Mouse (Mus musculus): Measurements from ENCODE around the gene Kyat3. TPM values are rescaled to one million over a fixed set of nuclear protein-coding genes. Genes with fewer than 3 reads are reported as not detected.

Gene Kyat3
- polyA plus RNA-seq, 1 experiment, result 3.4 TPM

- no peaks in the 10 kb centered on the region for H3K27me3 ChIP-seq (ENCODE audit: control insufficient read depth, insufficient read depth, low read length)
- peaks cover 5% of the 10 kb centered on the region for H3K4me1 ChIP-seq (replicated peaks; ENCODE audit: control insufficient read depth, insufficient read depth, low read length)
- peak within 1 kb of the TSS; percentile 76 for H3K4me3 ChIP-seq (ENCODE audit: control insufficient read depth, insufficient read depth, low read length)
- no peak within 1 kb of the TSS; the same call in 1 of the 2 replicates for H3K27ac ChIP-seq (ENCODE audit: control insufficient read depth, insufficient read depth, low read length)
- under 1% methylated on average over 64 of the region's 64 CpGs for WGBS
- TF ChIP-seq POLR2A (IDR thresholded peaks at IDR 0.05; ENCODE audit: control insufficient read depth, extremely low read depth, insufficient read depth, low read length, poor library complexity) (peak; percentile 99), CTCF (IDR thresholded peaks at IDR 0.05; ENCODE audit: borderline replicate concordance, control insufficient read depth, extremely low read depth, insufficient read depth, low read length, poor library complexity) (0 out of 2 replicates have a peak, but pooled peaks have one; percentile 44)
- peak; percentile 94 for DNase-seq
- no peaks in the 10 kb centered on the region for H3K36me3 ChIP-seq (ENCODE audit: control insufficient read depth, insufficient read depth, low read length)
These were observed 64.3 kb downstream of the Kyat3 start, which contains the start of gene Gtf2b for GRCm38 (mm10) chr3:142764995-142765777. Gtf2b (plus strand) TSS chr3:142765045.

- no peak for DNase-seq
- Histone ChIP-seq H3K27me3 (ENCODE audit: control insufficient read depth, insufficient read depth, low read length) (no peaks in the 10 kb centered on the region), H3K4me3 (ENCODE audit: control insufficient read depth, insufficient read depth, low read length) (peak overlapping the region; percentile 76), H3K4me1 (replicated peaks; ENCODE audit: control insufficient read depth, insufficient read depth, low read length) (peaks cover 5% of the 10 kb centered on the region), H3K36me3 (ENCODE audit: control insufficient read depth, insufficient read depth, low read length) (no peaks in the 10 kb centered on the region), H3K27ac (ENCODE audit: control insufficient read depth, insufficient read depth, low read length) (no peak overlapping the region)
- 3% methylated on average over 10 of the region's 10 CpGs for WGBS
- no peak for TF ChIP-seq CTCF (IDR thresholded peaks at IDR 0.05; ENCODE audit: borderline replicate concordance, control insufficient read depth, extremely low read depth, insufficient read depth, low read length, poor library complexity)
- no peak for TF ChIP-seq POLR2A (IDR thresholded peaks at IDR 0.05; ENCODE audit: control insufficient read depth, extremely low read depth, insufficient read depth, low read length, poor library complexity)
These were observed 64.9 kb downstream of the Kyat3 start for GRCm38 (mm10) chr3:142765778-142766165.

- peaks cover 13% of the 10 kb centered on the region for H3K36me3 ChIP-seq (ENCODE audit: control insufficient read depth, insufficient read depth, low read length)
- H3K27ac ChIP-seq (ENCODE audit: control insufficient read depth, insufficient read depth, low read length), result no peak overlapping the region
- no peak for DNase-seq
- H3K4me3 ChIP-seq (ENCODE audit: control insufficient read depth, insufficient read depth, low read length), result no peak overlapping the region
- 93% methylated on average over 6 of the region's 6 CpGs for WGBS
- peaks cover 5% of the 10 kb centered on the region for H3K4me1 ChIP-seq (replicated peaks; ENCODE audit: control insufficient read depth, insufficient read depth, low read length)
- no peaks in the 10 kb centered on the region for H3K27me3 ChIP-seq (ENCODE audit: control insufficient read depth, insufficient read depth, low read length)
- TF ChIP-seq POLR2A (IDR thresholded peaks at IDR 0.05; ENCODE audit: control insufficient read depth, extremely low read depth, insufficient read depth, low read length, poor library complexity), result no peak
- TF ChIP-seq CTCF (IDR thresholded peaks at IDR 0.05; ENCODE audit: borderline replicate concordance, control insufficient read depth, extremely low read depth, insufficient read depth, low read length, poor library complexity), result no peak
These were observed 67.6 kb downstream of the Kyat3 start for GRCm38 (mm10) chr3:142768498-142768897.

GRCm38 (mm10) chr3:142770518-142770917 lies 69.7 kb downstream of the Kyat3 start:
- H3K27ac ChIP-seq (ENCODE audit: control insufficient read depth, insufficient read depth, low read length), result no peak overlapping the region
- no peak for DNase-seq
- H3K27me3 ChIP-seq (ENCODE audit: control insufficient read depth, insufficient read depth, low read length), result no peaks in the 10 kb centered on the region
- H3K4me3 ChIP-seq (ENCODE audit: control insufficient read depth, insufficient read depth, low read length), result no peak overlapping the region
- 36% methylated on average over 1 of the region's 1 CpGs for WGBS
- H3K4me1 ChIP-seq (replicated peaks; ENCODE audit: control insufficient read depth, insufficient read depth, low read length), result peaks cover 5% of the 10 kb centered on the region
- peaks cover 14% of the 10 kb centered on the region for H3K36me3 ChIP-seq (ENCODE audit: control insufficient read depth, insufficient read depth, low read length)
- TF ChIP-seq CTCF (IDR thresholded peaks at IDR 0.05; ENCODE audit: borderline replicate concordance, control insufficient read depth, extremely low read depth, insufficient read depth, low read length, poor library complexity), result no peak
- no peak for TF ChIP-seq POLR2A (IDR thresholded peaks at IDR 0.05; ENCODE audit: control insufficient read depth, extremely low read depth, insufficient read depth, low read length, poor library complexity)

GRCm38 (mm10) chr3:142773538-142774191 lies 72.8 kb downstream of the Kyat3 start:
- WGBS, result 94% methylated on average over 4 of the region's 4 CpGs
- Histone ChIP-seq H3K4me1 (replicated peaks; ENCODE audit: control insufficient read depth, insufficient read depth, low read length) (no peaks in the 10 kb centered on the region), H3K27ac (ENCODE audit: control insufficient read depth, insufficient read depth, low read length) (no peak overlapping the region), H3K4me3 (ENCODE audit: control insufficient read depth, insufficient read depth, low read length) (no peak overlapping the region), H3K36me3 (ENCODE audit: control insufficient read depth, insufficient read depth, low read length) (peaks cover 42% of the 10 kb centered on the region), H3K27me3 (ENCODE audit: control insufficient read depth, insufficient read depth, low read length) (no peaks in the 10 kb centered on the region)
- TF ChIP-seq CTCF (IDR thresholded peaks at IDR 0.05; ENCODE audit: borderline replicate concordance, control insufficient read depth, extremely low read depth, insufficient read depth, low read length, poor library complexity) (no peak), POLR2A (IDR thresholded peaks at IDR 0.05; ENCODE audit: control insufficient read depth, extremely low read depth, insufficient read depth, low read length, poor library complexity) (no peak)
- DNase-seq, result no peak

- no peak overlapping the region for H3K4me3 ChIP-seq (ENCODE audit: control insufficient read depth, insufficient read depth, low read length)
- DNase-seq, result no peak
- no peak overlapping the region for H3K27ac ChIP-seq (ENCODE audit: control insufficient read depth, insufficient read depth, low read length)
- TF ChIP-seq POLR2A (IDR thresholded peaks at IDR 0.05; ENCODE audit: control insufficient read depth, extremely low read depth, insufficient read depth, low read length, poor library complexity) (no peak), CTCF (IDR thresholded peaks at IDR 0.05; ENCODE audit: borderline replicate concordance, control insufficient read depth, extremely low read depth, insufficient read depth, low read length, poor library complexity) (no peak)
- 88% methylated on average over 3 of the region's 3 CpGs for WGBS
- H3K27me3 ChIP-seq (ENCODE audit: control insufficient read depth, insufficient read depth, low read length), result no peaks in the 10 kb centered on the region
- peaks cover 71% of the 10 kb centered on the region for H3K36me3 ChIP-seq (ENCODE audit: control insufficient read depth, insufficient read depth, low read length)
- no peaks in the 10 kb centered on the region for H3K4me1 ChIP-seq (replicated peaks; ENCODE audit: control insufficient read depth, insufficient read depth, low read length)
These were observed 76.4 kb downstream of the Kyat3 start for GRCm38 (mm10) chr3:142777227-142777626.

Data from thymus, adult 2 months (tissue).